Mouse (Mus musculus) G1E (cell line): ENCODE measurements around the gene Tmem219.

Experiments
- CTCF ChIP-seq: IDR thresholded peaks from 2 replicates; pipeline ENCODE4 v1.5.1; 2012; ENCODE audit warnings: low read depth, low read length, inconsistent platforms, mixed read lengths
- GATA1 ChIP-seq: IDR thresholded peaks from 2 replicates; pipeline ENCODE4 v1.6.1; 2012; ENCODE audit warnings: borderline replicate concordance, low read length, inconsistent platforms, mixed read lengths

GRCm38 (mm10) chr7:126887281-126887680, 35.4 kb downstream of the Tmem219 start:
- TF ChIP-seq CTCF (no peak), GATA1 (no peak)
